Mouse (Mus musculus): ENCODE measurements at regions not wholly inside any gene's neighbourhood (a gene's known extent, or its start where the extent isn't known, plus 50 kb on each side); places are given as distances from the start of the nearest gene placed in this dataset.

DNA sequence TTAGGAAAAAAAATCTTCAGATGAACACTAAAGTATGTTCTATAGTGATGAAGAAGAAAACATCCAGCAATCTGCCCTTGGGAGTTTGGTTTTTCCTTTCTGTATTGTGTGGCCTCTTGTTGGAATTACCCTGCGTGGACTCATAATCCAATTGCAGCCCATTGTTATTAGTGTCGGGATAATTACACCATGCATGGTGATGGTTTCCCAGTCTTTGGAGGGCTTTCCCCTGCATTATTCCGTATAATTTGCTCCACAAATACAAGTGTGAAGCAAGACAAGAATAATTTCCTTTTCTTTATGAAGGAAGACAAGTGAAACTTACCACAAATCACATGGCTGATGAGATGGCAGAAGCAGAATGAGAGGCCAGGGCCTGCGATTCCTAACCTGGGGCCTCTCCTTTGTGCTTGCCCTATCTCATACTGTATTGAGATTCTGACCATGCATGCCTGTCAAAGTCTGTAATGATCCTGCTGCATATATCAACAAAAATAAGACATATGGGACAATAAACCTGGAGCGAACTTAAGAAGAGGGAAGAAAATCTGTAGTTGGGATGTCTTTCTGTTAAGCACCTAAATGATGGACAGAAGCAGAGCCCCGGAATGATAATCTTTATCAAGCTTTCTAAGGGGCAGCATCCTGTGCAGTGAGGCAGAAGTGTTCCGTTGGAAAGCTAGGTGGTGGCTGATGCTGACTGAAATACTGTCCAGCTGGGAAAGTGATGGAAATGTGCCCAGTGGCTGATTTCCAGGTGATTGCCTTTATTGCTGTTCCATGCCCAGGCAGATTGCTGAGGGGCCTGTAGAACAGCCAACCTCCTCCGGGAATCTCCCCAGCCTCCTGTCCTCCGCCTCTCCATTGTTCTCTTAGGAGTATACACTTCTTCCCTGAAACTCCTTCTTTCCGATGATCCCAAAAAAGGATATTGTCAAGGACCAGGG, 130.8 kb upstream of the 4933402D24Rik start:
- TF ChIP-seq CTCF (IDR thresholded peaks at IDR 0.05 in 2 of 3, conservative IDR thresholded peaks at IDR 0.05 in 1 of 3; ENCODE audit: control insufficient read depth in 1 of 3, insufficient read depth in 1 of 3, low read depth in 2 of 3, low read length in 3 of 3, poor library complexity in 1 of 3, severe bottlenecking in 1 of 3) (no peak), ZMIZ1 (IDR thresholded peaks at IDR 0.05; ENCODE audit: low read depth, low read length) (no peak), MAFK (IDR thresholded peaks at IDR 0.05; ENCODE audit: borderline replicate concordance, low read depth, low read length) (no peak), HCFC1 (IDR thresholded peaks at IDR 0.05; ENCODE audit: low read depth, low read length) (no peak), MYC (IDR thresholded peaks at IDR 0.05; ENCODE audit: low read depth, low read length) (no peak), POLR2AphosphoS5 (IDR thresholded peaks at IDR 0.05; ENCODE audit: borderline replicate concordance, low read depth, low read length) (no peak), USF2 (IDR thresholded peaks at IDR 0.05; ENCODE audit: borderline replicate concordance in 1 of 2, insufficient read depth in 1 of 2, low read depth in 1 of 2, low read length in 2 of 2) (no peak), NELFE (IDR thresholded peaks at IDR 0.05; ENCODE audit: low read depth, low read length) (no peak), JUND (IDR thresholded peaks at IDR 0.05; ENCODE audit: low read depth, low read length) (no peak), EP300 (IDR thresholded peaks at IDR 0.05; ENCODE audit: low read depth in 1 of 2, low read length in 2 of 2) (no peak), TAL1 (IDR thresholded peaks at IDR 0.05; ENCODE audit: low read length) (no peak)
